Mouse (Mus musculus): ENCODE data around the gene St6galnac6.

GRCm38 (mm10) chr2:32633660-32634059 lies 34.2 kb downstream of the St6galnac6 start:
- TF ChIP-seq CTCF (IDR thresholded peaks at IDR 0.05; ENCODE audit: low read depth, low read length) (no peak), POLR2A (IDR thresholded peaks at IDR 0.05; ENCODE audit: borderline replicate concordance, low read depth, low read length) (no peak)
